Mouse (Mus musculus): ENCODE results near the gene Folr2.
A peak's percentile ranks its signal among the peaks of the same experiment; 100 is the strongest.

Gene Folr2

DNA sequence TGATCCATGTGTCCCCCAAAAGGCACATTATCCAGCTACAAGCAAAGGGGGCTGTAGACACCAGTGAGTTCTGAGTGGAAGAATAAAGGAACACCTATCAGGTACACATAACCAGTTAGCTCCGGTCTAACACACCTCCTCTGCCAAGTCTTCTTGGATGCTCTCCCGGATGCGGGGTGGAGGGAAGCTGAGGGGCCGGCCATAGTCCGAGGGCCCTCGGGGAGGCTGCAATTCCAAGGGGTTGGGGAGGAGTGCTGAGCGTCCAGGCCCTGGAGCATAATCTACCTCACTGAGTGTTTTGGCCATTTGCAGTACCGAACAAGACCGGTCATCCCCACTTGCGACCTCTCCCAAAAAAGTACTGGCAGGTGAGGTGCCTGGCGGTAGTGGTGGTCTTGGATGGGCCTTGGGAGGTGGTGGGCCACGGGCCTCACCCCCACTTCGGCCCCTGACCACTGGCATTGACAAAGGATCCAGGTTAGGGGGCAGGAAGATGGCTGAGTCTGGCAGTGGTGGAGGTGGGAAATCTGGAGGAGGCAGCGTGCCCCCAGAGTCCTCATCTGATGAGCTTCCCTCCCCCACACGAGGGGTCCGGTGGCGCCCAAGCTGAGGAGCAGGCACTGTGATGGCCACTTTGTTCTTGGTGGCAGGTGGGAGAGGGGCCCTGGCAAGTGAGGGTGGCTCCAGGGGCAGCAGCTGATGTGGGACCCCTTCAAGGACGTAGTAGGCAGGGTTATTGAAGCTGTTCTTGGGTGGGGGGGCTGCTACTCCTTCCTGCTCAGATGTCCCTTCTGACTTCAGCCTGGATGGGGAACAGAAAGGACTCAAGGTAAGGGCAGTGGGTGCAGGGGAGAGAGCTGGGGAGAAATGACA is 33.0 kb downstream of the Folr2 start:
- DNase-seq (ENCODE audit: low spot score in 2 of 2): no peak

- DNase-seq (ENCODE audit: low spot score in 2 of 2): no peak
Observed at GRCm38 (mm10) chr7:101822836-101823757, 33.9 kb downstream of the Folr2 start.

DNA sequence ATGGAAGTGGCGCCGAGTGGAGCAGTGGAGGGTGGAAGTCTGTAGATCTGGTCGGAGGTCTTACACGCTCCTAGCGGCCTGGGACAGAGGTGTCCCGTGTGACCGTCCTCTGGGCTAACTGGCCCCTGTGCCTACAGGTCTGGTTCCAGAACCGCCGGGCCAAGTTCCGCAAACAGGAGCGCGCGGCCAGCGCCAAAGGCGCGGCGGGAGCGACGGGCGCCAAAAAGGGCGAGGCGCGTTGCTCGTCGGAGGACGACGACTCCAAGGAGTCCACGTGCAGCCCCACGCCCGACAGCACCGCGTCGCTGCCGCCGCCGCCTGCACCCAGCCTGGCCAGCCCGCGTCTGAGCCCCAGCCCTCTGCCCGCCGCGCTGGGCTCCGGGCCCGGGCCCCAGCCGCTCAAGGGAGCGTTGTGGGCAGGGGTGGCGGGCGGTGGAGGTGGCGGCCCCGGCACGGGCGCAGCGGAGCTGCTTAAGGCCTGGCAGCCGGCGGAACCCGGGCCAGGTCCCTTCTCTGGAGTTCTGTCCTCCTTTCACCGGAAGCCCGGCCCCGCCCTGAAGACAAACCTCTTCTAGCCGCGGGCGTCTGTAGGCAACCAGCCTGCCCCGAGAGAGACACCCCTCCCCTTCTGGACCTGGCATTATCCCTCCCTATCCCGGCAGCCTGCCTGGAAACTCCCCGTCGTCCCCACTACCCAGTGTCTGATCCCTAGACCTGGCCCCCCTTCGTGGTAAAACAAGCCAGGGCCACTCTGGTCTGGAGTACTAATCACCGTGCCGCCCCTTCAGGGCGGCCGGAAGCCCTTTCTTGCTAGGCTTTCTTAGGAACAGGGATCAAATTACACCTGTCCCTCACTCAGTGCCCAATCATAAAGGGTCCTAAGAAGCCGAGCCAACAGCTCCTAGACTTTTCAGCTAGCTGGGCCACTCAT is 35.2 kb downstream of the Folr2 start:
- DNase-seq (ENCODE audit: low spot score in 2 of 2): peak in 1 of 2 experiments; percentile 13

DNA sequence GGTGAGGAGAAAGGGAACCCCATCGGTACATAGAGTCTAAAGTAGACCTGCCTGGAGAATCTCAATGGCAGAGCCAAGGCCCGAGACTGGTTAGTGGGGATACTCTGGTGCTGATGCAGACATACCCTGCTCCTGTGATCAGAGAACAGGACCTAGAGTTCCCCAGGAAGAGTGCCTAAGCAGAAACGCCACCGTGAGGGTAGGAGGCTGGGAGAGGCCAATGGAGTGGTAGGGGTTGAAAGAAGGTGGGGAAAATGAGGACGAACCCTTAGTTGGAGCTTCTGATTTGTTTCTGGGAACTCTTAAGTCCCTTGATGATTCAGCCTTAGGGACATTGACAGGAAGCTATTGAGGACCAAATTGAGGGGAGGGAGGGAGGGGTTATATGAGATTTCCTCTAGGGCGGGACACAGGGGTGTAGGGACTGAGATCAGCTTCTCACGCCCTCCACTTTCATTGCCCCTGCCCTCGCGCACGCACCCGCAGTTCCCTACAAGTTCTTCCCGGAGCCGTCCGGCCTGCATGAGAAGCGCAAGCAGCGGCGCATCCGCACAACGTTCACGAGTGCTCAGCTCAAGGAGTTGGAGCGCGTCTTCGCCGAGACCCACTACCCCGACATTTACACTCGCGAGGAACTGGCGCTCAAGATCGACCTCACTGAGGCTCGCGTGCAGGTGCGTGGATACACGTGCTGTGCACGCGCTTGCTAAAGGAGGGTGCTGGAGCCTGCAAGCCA is 36.5 kb downstream of the Folr2 start:
- DNase-seq (ENCODE audit: low spot score in 2 of 2): no peak

DNA sequence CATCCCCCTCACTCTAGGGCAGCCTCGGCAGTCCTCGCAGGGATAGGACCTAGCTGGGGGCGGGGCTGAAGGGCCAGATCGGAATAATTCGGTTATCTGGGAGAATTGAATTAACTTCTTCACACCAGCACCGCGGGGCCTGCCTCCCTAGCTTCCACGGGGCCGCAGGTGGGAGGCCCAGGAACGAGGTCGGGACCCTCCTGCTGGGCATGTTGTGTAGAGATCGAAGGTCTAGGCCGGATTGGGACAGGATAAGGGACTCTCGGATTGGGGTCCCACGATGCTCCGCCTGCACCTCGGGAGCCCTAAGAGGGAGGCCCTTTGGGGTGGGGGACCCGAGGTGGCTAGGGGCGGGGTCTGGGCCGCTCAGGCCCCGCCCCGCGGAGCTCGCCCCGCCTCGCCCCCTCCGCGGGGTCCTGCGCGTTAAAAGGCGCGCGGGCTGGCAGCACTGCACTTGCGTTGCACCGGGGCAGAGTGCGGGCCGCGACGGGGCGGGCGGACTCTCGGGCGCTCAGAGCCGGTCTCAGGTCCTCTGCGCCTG is 39.1 kb downstream of the Folr2 start, which contains the start of gene Phox2a:
Gene Phox2a, plus strand, starts transcription at position 453 of the 541 bp plus-strand sequence.
- DNase-seq (ENCODE audit: low spot score in 2 of 2): no peak
